Mouse (Mus musculus): ENCODE data around the gene Rfx4.

Gene Rfx4

GRCm38 (mm10) chr10:84712532-84712931 lies 43.3 kb upstream of the Rfx4 start:
- no peaks in the 10 kb centered on the region for H3K9me3 ChIP-seq (ENCODE audit: low read length)
- peaks cover 7% of the 10 kb centered on the region for H3K27me3 ChIP-seq (ENCODE audit: insufficient read depth, low read length)
- H3K4me1 ChIP-seq (replicated peaks; ENCODE audit: low read depth, low read length): peaks cover 73% of the 10 kb centered on the region
- H3K36me3 ChIP-seq (ENCODE audit: insufficient read depth, low read length): peaks cover 78% of the 10 kb centered on the region
- no peak overlapping the region for H3K4me3 ChIP-seq (replicated peaks; ENCODE audit: low read length)
- TF ChIP-seq CTCF (conservative IDR thresholded peaks at IDR 0.05; ENCODE audit: low read length): no peak
- TF ChIP-seq POU5F1 (IDR thresholded peaks at IDR 0.05; ENCODE audit: borderline replicate concordance, low read length): no peak

- TF ChIP-seq CTCF (conservative IDR thresholded peaks at IDR 0.05; ENCODE audit: low read length): no peak
- Histone ChIP-seq H3K9me3 (ENCODE audit: low read length) (no peaks in the 10 kb centered on the region), H3K27me3 (ENCODE audit: insufficient read depth, low read length) (peaks cover 7% of the 10 kb centered on the region), H3K4me3 (replicated peaks; ENCODE audit: low read length) (no peak overlapping the region), H3K36me3 (ENCODE audit: insufficient read depth, low read length) (peaks cover 83% of the 10 kb centered on the region), H3K4me1 (replicated peaks; ENCODE audit: low read depth, low read length) (peaks cover 69% of the 10 kb centered on the region)
These were observed 42.8 kb upstream of the Rfx4 start for GRCm38 (mm10) chr10:84713043-84713442.

- no peaks in the 10 kb centered on the region for H3K27me3 ChIP-seq (ENCODE audit: insufficient read depth, low read length)
- peaks cover 53% of the 10 kb centered on the region for H3K4me1 ChIP-seq (replicated peaks; ENCODE audit: low read depth, low read length)
- TF ChIP-seq NANOG (IDR thresholded peaks at IDR 0.05; ENCODE audit: borderline replicate concordance, low read length) (no peak), POU5F1 (IDR thresholded peaks at IDR 0.05; ENCODE audit: borderline replicate concordance, low read length) (no peak), CTCF (conservative IDR thresholded peaks at IDR 0.05; ENCODE audit: low read length) (no peak)
- no peaks in the 10 kb centered on the region for H3K9me3 ChIP-seq (ENCODE audit: low read length)
- H3K4me3 ChIP-seq (replicated peaks; ENCODE audit: low read length): no peak overlapping the region
- peaks cover 91% of the 10 kb centered on the region for H3K36me3 ChIP-seq (ENCODE audit: insufficient read depth, low read length)
These were observed 40.2 kb upstream of the Rfx4 start for GRCm38 (mm10) chr10:84715639-84716038.

- H3K9me3 ChIP-seq (ENCODE audit: low read length): no peaks in the 10 kb centered on the region
- TF ChIP-seq CTCF (conservative IDR thresholded peaks at IDR 0.05; ENCODE audit: low read length): no peak
- no peak for TF ChIP-seq POU5F1 (IDR thresholded peaks at IDR 0.05; ENCODE audit: borderline replicate concordance, low read length)
- no peak for TF ChIP-seq NANOG (IDR thresholded peaks at IDR 0.05; ENCODE audit: borderline replicate concordance, low read length)
- H3K27me3 ChIP-seq (ENCODE audit: insufficient read depth, low read length): no peaks in the 10 kb centered on the region
- peaks cover 95% of the 10 kb centered on the region for H3K36me3 ChIP-seq (ENCODE audit: insufficient read depth, low read length)
- H3K4me3 ChIP-seq (replicated peaks; ENCODE audit: low read length): no peak overlapping the region
- peaks cover 53% of the 10 kb centered on the region for H3K4me1 ChIP-seq (replicated peaks; ENCODE audit: low read depth, low read length)
These were observed 39.3 kb upstream of the Rfx4 start for GRCm38 (mm10) chr10:84716581-84716980.

GRCm38 (mm10) chr10:84722711-84723110 lies 33.2 kb upstream of the Rfx4 start:
- no peak overlapping the region for H3K4me3 ChIP-seq (replicated peaks; ENCODE audit: low read length)
- H3K4me1 ChIP-seq (replicated peaks; ENCODE audit: low read depth, low read length): peaks cover 43% of the 10 kb centered on the region
- peaks cover 94% of the 10 kb centered on the region for H3K36me3 ChIP-seq (ENCODE audit: insufficient read depth, low read length)
- H3K27me3 ChIP-seq (ENCODE audit: insufficient read depth, low read length): no peaks in the 10 kb centered on the region
- H3K9me3 ChIP-seq (ENCODE audit: low read length): no peaks in the 10 kb centered on the region
- TF ChIP-seq POU5F1 (IDR thresholded peaks at IDR 0.05; ENCODE audit: borderline replicate concordance, low read length): no peak
- TF ChIP-seq CTCF (conservative IDR thresholded peaks at IDR 0.05; ENCODE audit: low read length): no peak
- no peak for TF ChIP-seq NANOG (IDR thresholded peaks at IDR 0.05; ENCODE audit: borderline replicate concordance, low read length)

- peaks cover 53% of the 10 kb centered on the region for H3K36me3 ChIP-seq (ENCODE audit: insufficient read depth, low read length)
- H3K9me3 ChIP-seq (ENCODE audit: low read length): no peaks in the 10 kb centered on the region
- H3K27me3 ChIP-seq (ENCODE audit: insufficient read depth, low read length): peaks cover 4% of the 10 kb centered on the region; the same call in 1 of the 2 replicates
- peaks cover 38% of the 10 kb centered on the region for H3K4me1 ChIP-seq (replicated peaks; ENCODE audit: low read depth, low read length)
- no peak overlapping the region for H3K4me3 ChIP-seq (replicated peaks; ENCODE audit: low read length)
- no peak for TF ChIP-seq CTCF (conservative IDR thresholded peaks at IDR 0.05; ENCODE audit: low read length)
- TF ChIP-seq NANOG (IDR thresholded peaks at IDR 0.05; ENCODE audit: borderline replicate concordance, low read length): no peak
- no peak for TF ChIP-seq POU5F1 (IDR thresholded peaks at IDR 0.05; ENCODE audit: borderline replicate concordance, low read length)
These were observed 28.9 kb upstream of the Rfx4 start for GRCm38 (mm10) chr10:84727005-84727404.

- peaks cover 4% of the 10 kb centered on the region; the same call in 1 of the 2 replicates for H3K27me3 ChIP-seq (ENCODE audit: insufficient read depth, low read length)
- H3K4me1 ChIP-seq (replicated peaks; ENCODE audit: low read depth, low read length): peaks cover 30% of the 10 kb centered on the region
- TF ChIP-seq CTCF (conservative IDR thresholded peaks at IDR 0.05; ENCODE audit: low read length): no peak
- no peak for TF ChIP-seq POU5F1 (IDR thresholded peaks at IDR 0.05; ENCODE audit: borderline replicate concordance, low read length)
- no peak for TF ChIP-seq NANOG (IDR thresholded peaks at IDR 0.05; ENCODE audit: borderline replicate concordance, low read length)
- H3K4me3 ChIP-seq (replicated peaks; ENCODE audit: low read length): no peak overlapping the region
- no peaks in the 10 kb centered on the region for H3K9me3 ChIP-seq (ENCODE audit: low read length)
- H3K36me3 ChIP-seq (ENCODE audit: insufficient read depth, low read length): peaks cover 46% of the 10 kb centered on the region
These were observed 28.1 kb upstream of the Rfx4 start for GRCm38 (mm10) chr10:84727760-84728159.

GRCm38 (mm10) chr10:84730078-84730477 lies 25.8 kb upstream of the Rfx4 start:
- no peak for TF ChIP-seq NANOG (IDR thresholded peaks at IDR 0.05; ENCODE audit: borderline replicate concordance, low read length)
- TF ChIP-seq CTCF (conservative IDR thresholded peaks at IDR 0.05; ENCODE audit: low read length): peak; percentile 92
- TF ChIP-seq POU5F1 (IDR thresholded peaks at IDR 0.05; ENCODE audit: borderline replicate concordance, low read length): no peak
- Histone ChIP-seq H3K4me1 (replicated peaks; ENCODE audit: low read depth, low read length) (peaks cover 24% of the 10 kb centered on the region), H3K9me3 (ENCODE audit: low read length) (no peaks in the 10 kb centered on the region), H3K27me3 (ENCODE audit: insufficient read depth, low read length) (peaks cover 15% of the 10 kb centered on the region), H3K36me3 (ENCODE audit: insufficient read depth, low read length) (peaks cover 27% of the 10 kb centered on the region), H3K4me3 (replicated peaks; ENCODE audit: low read length) (no peak overlapping the region)

- peaks cover 24% of the 10 kb centered on the region for H3K4me1 ChIP-seq (replicated peaks; ENCODE audit: low read depth, low read length)
These were observed 24.9 kb upstream of the Rfx4 start for GRCm38 (mm10) chr10:84730956-84731355.

More at GRCm38 (mm10) chr10:84730956-84731355, 24.9 kb upstream of the Rfx4 start:
- Histone ChIP-seq H3K9me3 (ENCODE audit: low read length) (no peaks in the 10 kb centered on the region), H3K36me3 (ENCODE audit: insufficient read depth, low read length) (peaks cover 18% of the 10 kb centered on the region), H3K27me3 (ENCODE audit: insufficient read depth, low read length) (peaks cover 16% of the 10 kb centered on the region), H3K4me3 (replicated peaks; ENCODE audit: low read length) (no peak overlapping the region)
- TF ChIP-seq CTCF (conservative IDR thresholded peaks at IDR 0.05; ENCODE audit: low read length) (no peak), POU5F1 (IDR thresholded peaks at IDR 0.05; ENCODE audit: borderline replicate concordance, low read length) (no peak), NANOG (IDR thresholded peaks at IDR 0.05; ENCODE audit: borderline replicate concordance, low read length) (no peak)

All from E14TG2a.4 (cell line).